12 mouse cellular contexts compared by ENCODE assay signal in genomic region chr6:69758618-69759017, GRCm38 (mm10).
DNase-seq lines count a peak whose midpoint lies in the region; ATAC-seq and TF ChIP-seq lines count a peak whose summit lies in the region.
"Had no signal": no experiment of that assay in that cellular context is flagged by ENCODE, and none has a peak within 500 bp of the region (broad histone marks: within the 10 kb centered on the region; RNA-seq: fewer than 3 reads in every experiment).

No protein-coding gene starts in this region.

- DNase-seq in hindbrain, embryonic 11.5 days (ENCODE audit: low spot score) = peak; percentile 33
- peak; percentile 44 for DNase-seq in lung, embryonic 14.5 days
- no peak for DNase-seq in lung, postnatal 4 days
- peak; percentile 66 for DNase-seq in MEL (ENCODE audit: low read depth, low spot score)
- DNase-seq in mesoderm, embryonic 11.5 days (ENCODE audit: low read depth, low spot score) = peak; percentile 9
- DNase-seq in ovary, postnatal 10 days (ENCODE audit: low spot score) = no peak
- DNase-seq: lung, adult 18-20 months; thymus, postnatal 4 days had no signal

- no peak for ATAC-seq in hindbrain, embryonic 11.5 days (ENCODE audit: low FRiP score)
- ATAC-seq in hindbrain, embryonic 12.5 days (ENCODE audit: low FRiP score) = no peak
- no peak for ATAC-seq in lung, embryonic 14.5 days (ENCODE audit: insufficient read depth)
- no peak for ATAC-seq in monocyte, adult 5-6 weeks (replicated peaks; ENCODE audit: insufficient number of reproducible peaks, low FRiP score, low TSS enrichment, poor library complexity, severe bottlenecking)

- no peak for TF ChIP-seq POLR2A in MEL (IDR thresholded peaks at IDR 0.05; ENCODE audit: control insufficient read depth in 1 of 2, insufficient read depth in 1 of 2, low read depth in 1 of 2, low read length in 2 of 2, poor library complexity in 1 of 2)

- H3K27me3 ChIP-seq in hindbrain, embryonic 11.5 days (ENCODE audit: control insufficient read depth, insufficient read depth, low read length) = no peaks in the 10 kb centered on the region
- H3K27me3 ChIP-seq in hindbrain, embryonic 12.5 days = no peaks in the 10 kb centered on the region
- H3K27me3 ChIP-seq in lung, embryonic 14.5 days (ENCODE audit: insufficient read depth, low read length) = no peaks in the 10 kb centered on the region
- no peaks in the 10 kb centered on the region for H3K27me3 ChIP-seq in MEL (ENCODE audit: control insufficient read depth in 1 of 2, insufficient read depth in 2 of 2, low read length in 2 of 2)
- H3K27me3 ChIP-seq: embryonic facial prominence, embryonic 12.5 days had no signal

- no peak overlapping the region for H3K4me3 ChIP-seq in hindbrain, embryonic 11.5 days (ENCODE audit: low read depth, low read length)
- H3K4me3 ChIP-seq in hindbrain, embryonic 12.5 days = no peak overlapping the region
- H3K4me3 ChIP-seq in lung, embryonic 14.5 days (ENCODE audit: low read depth, low read length) = no peak overlapping the region
- H3K4me3 ChIP-seq in MEL (ENCODE audit: control insufficient read depth in 1 of 2, insufficient read depth in 1 of 2, low read depth in 2 of 2, low read length in 2 of 2) = no peak overlapping the region
- H3K4me3 ChIP-seq: embryonic facial prominence, embryonic 12.5 days had no signal

- 85% methylated on average over 2 of the region's 2 CpGs for WGBS in hindbrain, embryonic 11.5 days
- WGBS in hindbrain, embryonic 12.5 days = 89% methylated on average over 2 of the region's 2 CpGs
- 80% methylated on average over 2 of the region's 2 CpGs for WGBS in lung, embryonic 14.5 days

- H3K4me1 ChIP-seq in hindbrain, embryonic 11.5 days (replicated peaks; ENCODE audit: control insufficient read depth, insufficient read depth, low read length) = no peaks in the 10 kb centered on the region
- H3K4me1 ChIP-seq in hindbrain, embryonic 12.5 days = no peaks in the 10 kb centered on the region
- no peaks in the 10 kb centered on the region for H3K4me1 ChIP-seq in lung, embryonic 14.5 days (ENCODE audit: insufficient read depth)
- no peaks in the 10 kb centered on the region for H3K4me1 ChIP-seq in MEL (ENCODE audit: control insufficient read depth in 1 of 2, insufficient read depth in 2 of 2, low read length in 2 of 2)
- H3K4me1 ChIP-seq: embryonic facial prominence, embryonic 12.5 days had no signal

- no peaks in the 10 kb centered on the region for H3K36me3 ChIP-seq in hindbrain, embryonic 11.5 days (ENCODE audit: control insufficient read depth, insufficient read depth, low read length)
- no peaks in the 10 kb centered on the region for H3K36me3 ChIP-seq in hindbrain, embryonic 12.5 days
- no peaks in the 10 kb centered on the region for H3K36me3 ChIP-seq in lung, embryonic 14.5 days (ENCODE audit: insufficient read depth)
- no peaks in the 10 kb centered on the region for H3K36me3 ChIP-seq in MEL (ENCODE audit: control insufficient read depth in 1 of 2, insufficient read depth in 2 of 2, low read length in 2 of 2)
- H3K36me3 ChIP-seq: embryonic facial prominence, embryonic 12.5 days; G1E had no signal

- peak; percentile 52 for TF ChIP-seq CTCF in lung, embryonic 14.5 days (IDR thresholded peaks at IDR 0.05; ENCODE audit: low read depth)
- peak; percentile 26 to 72 (median 30) for TF ChIP-seq CTCF in MEL (IDR thresholded peaks at IDR 0.05 in 2 of 3, conservative IDR thresholded peaks at IDR 0.05 in 1 of 3; ENCODE audit: control insufficient read depth in 1 of 3, insufficient read depth in 1 of 3, low read depth in 2 of 3, low read length in 3 of 3, poor library complexity in 1 of 3, severe bottlenecking in 1 of 3)

- H3K27ac ChIP-seq in hindbrain, embryonic 11.5 days (ENCODE audit: low read depth, low read length) = no peak overlapping the region
- no peak overlapping the region for H3K27ac ChIP-seq in hindbrain, embryonic 12.5 days
- no peak overlapping the region for H3K27ac ChIP-seq in lung, embryonic 14.5 days (ENCODE audit: low read depth)
- H3K27ac ChIP-seq in MEL (ENCODE audit: control insufficient read depth, low read depth, low read length) = no peak overlapping the region
- H3K27ac ChIP-seq: embryonic facial prominence, embryonic 12.5 days had no signal

- H3K9me3 ChIP-seq in hindbrain, embryonic 11.5 days (ENCODE audit: control insufficient read depth, low read length) = no peaks in the 10 kb centered on the region
- no peaks in the 10 kb centered on the region for H3K9me3 ChIP-seq in hindbrain, embryonic 12.5 days (replicated peaks)
- H3K9me3 ChIP-seq in lung, embryonic 14.5 days (ENCODE audit: low read depth, low read length) = no peaks in the 10 kb centered on the region
- H3K9me3 ChIP-seq in MEL (replicated peaks; ENCODE audit: insufficient read depth, low read length) = no peaks in the 10 kb centered on the region
- H3K9me3 ChIP-seq: embryonic facial prominence, embryonic 12.5 days; G1E had no signal

- H3K4me2 ChIP-seq in hindbrain, embryonic 11.5 days (replicated peaks; ENCODE audit: low read depth, low read length) = no peak overlapping the region
- no peak overlapping the region for H3K4me2 ChIP-seq in hindbrain, embryonic 12.5 days (replicated peaks)
- H3K4me2 ChIP-seq in lung, embryonic 14.5 days = no peak overlapping the region
- H3K4me2 ChIP-seq: embryonic facial prominence, embryonic 12.5 days had no signal

- TF ChIP-seq EP300 in MEL (IDR thresholded peaks at IDR 0.05; ENCODE audit: low read depth in 1 of 2, low read length in 2 of 2) = no peak

- no peaks in the 10 kb centered on the region for H3K79me2 ChIP-seq in MEL (ENCODE audit: control insufficient read depth, insufficient read depth, low read length, poor library complexity)

- H3K9ac ChIP-seq in hindbrain, embryonic 11.5 days (ENCODE audit: low read depth, low read length) = no peak overlapping the region
- H3K9ac ChIP-seq in hindbrain, embryonic 12.5 days = no peak overlapping the region
- no peak overlapping the region for H3K9ac ChIP-seq in lung, embryonic 14.5 days
- no peak overlapping the region for H3K9ac ChIP-seq in MEL (ENCODE audit: control insufficient read depth, low read depth, low read length, poor library complexity, severe bottlenecking)
- H3K9ac ChIP-seq: embryonic facial prominence, embryonic 12.5 days had no signal

- TF ChIP-seq RAD21 in MEL (IDR thresholded peaks at IDR 0.05; ENCODE audit: low read depth, low read length) = peak; percentile 59

TF ChIP-seq in MEL, 35 proteins besides CTCF, POLR2A, EP300 and RAD21:
- peak; percentile 67 for TF ChIP-seq SMC3 (IDR thresholded peaks at IDR 0.05; ENCODE audit: low read depth, low read length)
- peak; percentile 13; the same call in 1 of the 2 replicates for TF ChIP-seq ZC3H11A (IDR thresholded peaks at IDR 0.05; ENCODE audit: low read depth, low read length)
- TF ChIP-seq ZMIZ1 (IDR thresholded peaks at IDR 0.05; ENCODE audit: low read depth, low read length) = no peak
- no peak for TF ChIP-seq TAL1 (IDR thresholded peaks at IDR 0.05; ENCODE audit: low read length)
TF ChIP-seq in MEL: peak in this region for 2.

Comparison
In these comparisons a context has a peak if more than half of its experiments do, and no peak if none do; other contexts are left out.
1. DNase-seq: peak in hindbrain, embryonic 11.5 days (single experiment), lung, embryonic 14.5 days (single experiment), MEL (single experiment) and mesoderm, embryonic 11.5 days (single experiment); none in lung, postnatal 4 days (0 of 2) and ovary, postnatal 10 days (single experiment).